Mouse (Mus musculus): ENCODE results near the gene Skap1. TPM values are rescaled to one million over a fixed set of nuclear protein-coding genes. Genes with fewer than 3 reads are reported as not detected.
"Not testable (repeated sequence)": the region's sequence is repeated elsewhere in the genome, so short reads cannot be mapped to it uniquely, and the experiment has no call there.

Gene Skap1
- polyA plus RNA-seq, 1 experiment from 2014 or later = 2.8 TPM

DNA sequence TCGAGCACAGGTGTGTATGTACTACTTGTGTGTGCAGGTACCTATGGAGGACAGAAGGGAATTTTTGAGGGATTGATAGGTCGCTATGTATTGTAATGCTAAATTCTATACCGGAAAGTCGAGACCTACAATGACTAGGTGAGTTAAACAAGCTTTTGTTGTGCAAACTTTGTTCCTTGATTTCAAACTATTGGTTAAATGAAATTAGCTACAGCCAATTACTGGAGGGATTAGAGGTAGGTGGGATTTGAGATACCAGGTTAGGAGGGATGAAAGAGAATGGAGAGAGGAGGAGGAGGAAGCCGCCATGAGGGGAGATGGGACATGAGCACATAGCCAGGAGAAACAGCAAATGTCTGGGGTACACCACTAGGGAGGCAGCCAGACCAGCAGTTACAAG, 315.9 kb downstream of the Skap1 start:
- Histone ChIP-seq H3K36me3 (no peaks in the 10 kb centered on the region), H3K4me2 (replicated peaks) (no peak overlapping the region), H3K27me3 (replicated peaks) (no peaks in the 10 kb centered on the region), H3K4me1 (peaks cover 16% of the 10 kb centered on the region), H3K9me3 (no peaks in the 10 kb centered on the region), H3K9ac (no peak overlapping the region), H3K4me3 (no peak overlapping the region), H3K27ac (no peak overlapping the region)
- WGBS = 75% methylated on average over 5 of the region's 5 CpGs
- ATAC-seq (ENCODE audit: low FRiP score, low read depth) = no peak

DNA sequence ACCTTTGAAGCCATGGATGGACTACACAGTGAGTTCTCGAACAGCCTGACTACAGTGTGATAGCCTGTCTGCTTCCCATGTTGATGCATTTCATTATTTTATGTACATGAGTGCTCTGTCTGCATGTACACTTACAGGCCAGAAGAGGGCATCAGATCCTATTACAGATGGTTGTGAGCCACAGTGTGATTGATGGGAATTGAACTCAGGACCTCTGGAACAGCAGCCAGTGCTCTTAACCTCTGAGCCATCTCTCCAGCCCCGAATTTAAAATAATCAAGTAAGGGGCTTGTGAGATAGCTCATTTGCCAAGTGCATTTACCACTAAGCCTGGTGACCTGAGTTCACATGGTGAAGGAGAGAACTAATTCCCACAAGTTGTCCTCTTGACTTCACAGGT, 317.0 kb downstream of the Skap1 start:
- H3K27ac ChIP-seq = no peak overlapping the region
- 88% methylated on average over 2 of the region's 2 CpGs for WGBS

DNA sequence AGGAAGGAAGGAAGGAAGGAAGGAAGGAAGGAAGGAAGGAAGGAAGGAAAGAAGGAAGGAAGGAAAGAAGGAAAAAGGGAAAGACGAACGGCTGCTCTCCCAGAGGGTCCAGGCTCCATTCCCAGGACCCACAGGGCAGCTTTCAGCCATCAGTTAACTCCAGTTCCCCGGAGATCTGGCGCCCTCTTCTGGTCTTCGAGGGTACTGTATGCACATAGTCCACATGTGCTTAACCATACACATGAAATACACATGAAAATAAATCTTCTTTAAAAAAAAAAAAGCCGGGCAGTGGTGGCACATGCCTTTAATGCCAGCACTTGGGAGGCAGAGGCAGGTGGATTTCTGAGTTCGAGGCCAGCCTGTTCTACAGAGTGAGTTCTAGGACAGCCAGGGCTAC, 320.5 kb downstream of the Skap1 start:
- H3K9me3 ChIP-seq; H3K4me2 ChIP-seq (replicated peaks); H3K9ac ChIP-seq; ATAC-seq (ENCODE audit: low FRiP score, low read depth); H3K4me1 ChIP-seq; H3K36me3 ChIP-seq; H3K27ac ChIP-seq; H3K4me3 ChIP-seq; H3K27me3 ChIP-seq (replicated peaks): not testable (repeated sequence)
- 17% methylated on average over 7 of the region's 7 CpGs for WGBS

More for the DNA sequence above, 317.0 kb downstream of the Skap1 start:
- H3K9ac ChIP-seq = no peak overlapping the region
- H3K9me3 ChIP-seq = no peaks in the 10 kb centered on the region
- H3K4me1 ChIP-seq = peaks cover 4% of the 10 kb centered on the region
- ATAC-seq (ENCODE audit: low FRiP score, low read depth) = no peak
- H3K27me3 ChIP-seq (replicated peaks) = no peaks in the 10 kb centered on the region
- H3K36me3 ChIP-seq = no peaks in the 10 kb centered on the region
- H3K4me3 ChIP-seq = no peak overlapping the region
- H3K4me2 ChIP-seq (replicated peaks) = no peak overlapping the region

DNA sequence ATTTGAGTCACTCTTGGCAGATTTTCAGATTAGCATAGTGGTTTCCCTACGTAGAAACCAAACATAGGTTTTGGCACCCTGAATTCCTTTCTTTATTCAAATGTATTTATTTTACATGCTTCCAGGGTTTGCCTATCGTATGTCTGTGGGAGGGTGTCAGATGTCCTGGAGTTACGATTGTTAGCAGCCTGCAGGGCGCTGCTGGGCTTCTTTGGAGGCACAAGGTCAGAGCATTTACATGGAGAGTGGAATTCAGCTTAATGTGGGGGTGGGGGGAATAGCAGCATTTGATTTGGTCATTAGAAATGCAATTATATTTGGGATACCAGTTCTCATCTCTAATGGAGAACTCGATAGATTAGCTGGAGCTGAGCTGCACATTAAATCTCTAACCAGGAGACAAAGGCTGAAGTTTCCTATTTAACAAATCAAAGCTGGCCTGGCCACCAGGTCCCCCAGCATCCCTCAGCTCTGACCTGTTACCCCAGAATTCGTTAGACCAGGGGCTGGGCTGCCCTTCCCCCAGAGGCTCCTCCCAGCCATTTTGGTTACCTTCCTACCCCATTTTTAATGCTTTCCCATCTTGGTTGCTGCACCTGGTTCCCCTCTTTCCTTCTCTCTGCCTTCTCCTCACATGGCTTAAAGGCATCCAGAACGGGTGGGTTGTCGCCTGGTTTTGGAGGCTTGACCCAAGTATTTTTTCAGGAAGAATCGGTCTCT, 322.5 kb downstream of the Skap1 start:
- H3K9me3 ChIP-seq = no peaks in the 10 kb centered on the region
- ATAC-seq (ENCODE audit: low FRiP score, low read depth) = no peak
- no peak overlapping the region for H3K4me2 ChIP-seq (replicated peaks)
- no peak overlapping the region for H3K27ac ChIP-seq
- no peaks in the 10 kb centered on the region for H3K27me3 ChIP-seq (replicated peaks)
- no peak overlapping the region for H3K4me3 ChIP-seq
- WGBS = 36% methylated on average over 9 of the region's 9 CpGs
- H3K36me3 ChIP-seq = no peaks in the 10 kb centered on the region
- peaks cover 19% of the 10 kb centered on the region for H3K4me1 ChIP-seq
- no peak overlapping the region for H3K9ac ChIP-seq

DNA sequence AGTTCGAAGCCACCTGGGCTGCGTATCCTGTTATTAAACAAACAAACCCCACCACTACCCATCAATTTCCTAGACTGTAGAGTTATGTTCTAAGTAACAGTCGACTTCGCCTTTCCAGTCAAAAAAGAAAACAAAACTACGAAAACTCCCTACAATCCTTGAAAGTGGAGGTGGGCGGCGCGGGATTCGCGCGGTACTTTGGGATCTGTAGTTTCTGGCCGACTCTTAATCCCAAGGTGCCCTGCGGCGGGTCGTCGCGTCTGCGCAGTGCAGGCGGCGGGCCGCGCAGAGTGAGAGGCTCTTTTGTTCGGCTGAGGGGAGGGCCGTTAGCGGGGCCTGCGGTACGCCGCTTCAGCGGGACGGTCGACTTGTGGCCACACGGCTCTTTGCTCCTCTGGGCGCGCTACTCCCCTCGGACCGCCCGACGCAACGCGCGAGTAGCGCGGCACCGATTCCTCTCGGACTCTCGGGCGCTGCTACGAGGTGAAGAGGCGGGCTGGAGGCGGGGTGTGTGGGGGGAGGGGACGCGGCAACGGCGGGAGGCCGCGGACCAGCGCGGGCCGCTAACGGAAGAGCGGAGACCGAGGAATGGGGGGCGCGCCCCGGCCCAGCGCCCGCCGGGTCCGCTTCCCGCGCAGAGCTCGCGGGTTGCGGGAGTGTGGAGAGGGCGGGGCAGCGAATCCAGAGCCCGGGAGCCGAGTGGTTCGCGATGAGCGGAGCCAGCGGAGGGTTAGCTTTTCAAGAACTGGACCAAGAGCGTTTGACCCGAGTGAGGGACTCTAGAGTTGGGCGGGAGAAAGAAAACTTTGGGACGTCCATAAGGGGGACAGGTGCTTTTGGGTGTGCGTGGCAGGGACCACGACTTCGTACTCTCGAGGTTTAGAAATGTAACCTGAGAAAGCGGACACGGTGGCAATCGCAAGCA, 324.7 kb downstream of the Skap1 start, which contains the start of gene Cbx1:
Gene Cbx1, plus strand, starts transcription at position 257 of the 925 bp plus-strand sequence.
- WGBS = 1% methylated on average over 93 of the region's 93 CpGs
- H3K4me2 ChIP-seq (replicated peaks) = peak within 1 kb of the TSS; percentile 78
- H3K36me3 ChIP-seq = no peaks in the 10 kb centered on the region
- H3K27me3 ChIP-seq (replicated peaks) = no peaks in the 10 kb centered on the region
- H3K9me3 ChIP-seq = no peaks in the 10 kb centered on the region
- H3K27ac ChIP-seq = peak within 1 kb of the TSS; percentile 96
- H3K9ac ChIP-seq = peak within 1 kb of the TSS; percentile 94
- ATAC-seq (ENCODE audit: low FRiP score, low read depth) = peak; percentile 96
- peak within 1 kb of the TSS; percentile 95 for H3K4me3 ChIP-seq
- peaks cover 26% of the 10 kb centered on the region for H3K4me1 ChIP-seq

DNA sequence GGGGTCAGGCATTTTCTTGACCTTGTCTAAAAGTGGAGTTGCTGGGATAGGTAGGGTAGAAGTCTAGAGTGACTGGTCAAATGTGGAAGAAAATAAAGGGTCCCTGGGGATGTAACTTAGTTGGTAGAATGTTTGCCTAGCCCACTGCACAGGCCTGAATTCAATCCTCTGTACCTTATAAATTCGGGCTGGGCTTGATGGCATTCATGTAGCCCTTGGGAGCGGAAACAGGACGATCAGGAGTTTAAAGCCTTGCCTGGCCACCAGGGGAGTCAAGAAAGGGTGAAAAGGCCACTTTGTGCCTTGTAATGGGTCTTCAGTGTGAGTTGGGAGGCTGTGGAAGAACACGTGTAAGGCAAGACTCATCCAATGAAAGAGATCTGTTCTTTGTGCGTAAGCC, 325.6 kb downstream of the Skap1 start:
- 9% methylated on average over 5 of the region's 5 CpGs for WGBS
- H3K27ac ChIP-seq = no peak overlapping the region
- H3K4me2 ChIP-seq (replicated peaks) = peak overlapping the region; percentile 78
- H3K27me3 ChIP-seq (replicated peaks) = no peaks in the 10 kb centered on the region
- peaks cover 26% of the 10 kb centered on the region for H3K4me1 ChIP-seq
- H3K9me3 ChIP-seq = no peaks in the 10 kb centered on the region
- H3K4me3 ChIP-seq = peak overlapping the region; percentile 95
- ATAC-seq (ENCODE audit: low FRiP score, low read depth) = no peak
- H3K36me3 ChIP-seq = no peaks in the 10 kb centered on the region
- peak overlapping the region; percentile 94 for H3K9ac ChIP-seq

DNA sequence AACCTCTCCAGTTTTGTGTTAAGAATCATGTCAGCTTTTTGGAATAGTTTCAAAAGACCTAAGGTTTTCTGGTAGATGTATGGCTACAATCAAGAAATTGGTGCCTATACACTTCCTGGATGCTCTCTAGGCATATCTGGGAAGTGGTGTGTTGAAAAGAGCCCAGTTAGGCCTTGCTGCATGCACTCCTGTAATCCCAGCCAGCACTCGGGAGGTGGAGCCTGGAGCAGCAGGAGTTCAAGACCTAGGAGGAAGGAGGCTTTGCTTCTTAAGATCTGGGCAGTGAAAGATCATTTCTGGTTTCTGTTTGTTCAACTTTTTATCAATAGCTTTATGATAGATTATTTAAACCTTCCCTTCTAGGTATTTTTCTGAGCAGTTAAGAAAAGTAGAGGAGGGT, 326.3 kb downstream of the Skap1 start:
- 16% methylated on average over 1 of the region's 1 CpGs for WGBS
- Histone ChIP-seq H3K27ac (no peak overlapping the region), H3K27me3 (replicated peaks) (no peaks in the 10 kb centered on the region), H3K4me3 (0 out of 2 replicates have a peak overlapping the region, but pooled peaks have one; percentile 95), H3K9me3 (no peaks in the 10 kb centered on the region), H3K4me1 (peaks cover 26% of the 10 kb centered on the region), H3K9ac (no peak overlapping the region; the same call in 1 of the 2 replicates), H3K36me3 (peaks cover 5% of the 10 kb centered on the region), H3K4me2 (replicated peaks) (peak overlapping the region; percentile 78)
- ATAC-seq (ENCODE audit: low FRiP score, low read depth) = no peak

DNA sequence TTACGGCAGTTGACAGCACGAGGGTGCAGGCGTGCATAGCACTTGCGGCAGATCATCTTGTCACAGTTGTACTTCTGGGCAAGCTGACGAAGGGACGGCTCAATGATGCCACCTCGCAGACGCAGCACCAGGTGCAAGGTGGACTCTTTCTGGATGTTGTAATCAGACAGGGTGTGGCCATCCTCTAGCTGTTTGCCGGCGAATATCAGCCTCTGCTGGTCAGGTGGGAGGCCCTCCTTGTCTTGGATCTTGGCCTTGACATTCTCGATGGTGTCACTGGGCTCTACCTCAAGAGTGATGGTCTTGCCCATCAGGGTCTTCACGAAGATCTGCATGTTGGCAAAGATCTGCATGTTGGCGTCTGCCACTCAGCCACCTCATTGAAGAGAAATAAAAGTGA, 331.1 kb downstream of the Skap1 start:
- Histone ChIP-seq H3K4me3 (no peak overlapping the region), H3K9ac (no peak overlapping the region), H3K36me3 (peaks cover 14% of the 10 kb centered on the region), H3K27ac (no peak overlapping the region), H3K4me2 (replicated peaks) (no peak overlapping the region), H3K9me3 (no peaks in the 10 kb centered on the region), H3K4me1 (peaks cover 19% of the 10 kb centered on the region), H3K27me3 (replicated peaks) (no peaks in the 10 kb centered on the region)
- ATAC-seq (ENCODE audit: low FRiP score, low read depth) = no peak
- WGBS = 97% methylated on average over 13 of the region's 13 CpGs

DNA sequence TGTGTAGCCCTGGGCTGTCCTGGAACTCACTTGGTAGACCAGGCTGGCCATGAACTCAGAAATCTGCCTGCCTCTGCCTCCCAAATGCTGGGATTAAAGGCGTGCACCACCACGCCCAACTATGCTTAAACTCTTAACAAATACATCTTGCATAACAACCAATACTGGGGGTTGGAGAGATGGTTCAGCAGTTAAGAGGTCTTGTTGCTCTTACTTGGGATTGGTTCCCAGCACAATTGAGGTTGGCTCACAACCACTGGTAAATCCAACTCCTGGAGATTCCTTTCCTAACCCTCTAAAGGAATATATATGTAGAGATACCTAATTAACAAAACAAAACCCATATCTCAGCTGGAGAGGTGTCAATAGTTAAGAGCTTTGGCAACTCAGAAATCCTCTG, 331.7 kb downstream of the Skap1 start:
- 97% methylated on average over 2 of the region's 2 CpGs for WGBS
- no peak overlapping the region for H3K27ac ChIP-seq
- H3K9me3 ChIP-seq = no peaks in the 10 kb centered on the region
- no peak for ATAC-seq (ENCODE audit: low FRiP score, low read depth)
- peaks cover 13% of the 10 kb centered on the region for H3K4me1 ChIP-seq
- no peaks in the 10 kb centered on the region for H3K27me3 ChIP-seq (replicated peaks)
- no peak overlapping the region for H3K4me3 ChIP-seq
- H3K4me2 ChIP-seq (replicated peaks) = no peak overlapping the region
- no peak overlapping the region for H3K9ac ChIP-seq
- H3K36me3 ChIP-seq = peaks cover 15% of the 10 kb centered on the region

DNA sequence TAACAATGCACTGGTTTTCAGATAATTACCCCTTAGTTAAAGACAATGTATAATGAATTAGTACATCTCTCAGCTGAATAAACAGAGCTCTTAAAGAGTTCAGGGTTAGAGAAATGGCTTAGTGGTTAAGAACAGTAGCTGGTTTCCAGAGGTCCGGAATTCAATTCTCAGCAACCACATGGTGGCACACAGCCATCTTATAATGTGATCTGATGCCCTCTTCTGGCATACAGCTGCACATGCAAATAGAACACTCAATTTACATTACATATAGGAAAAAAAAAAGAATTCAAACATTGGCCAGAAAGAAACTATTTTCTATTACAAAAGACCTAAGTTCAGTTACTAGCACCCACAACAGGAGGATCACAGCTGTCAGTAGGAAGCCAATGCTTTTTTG, 332.2 kb downstream of the Skap1 start:
- H3K4me3 ChIP-seq = no peak overlapping the region
- H3K4me2 ChIP-seq (replicated peaks) = no peak overlapping the region
- 80% methylated on average over 1 of the region's 1 CpGs for WGBS
- no peaks in the 10 kb centered on the region for H3K9me3 ChIP-seq
- ATAC-seq (ENCODE audit: low FRiP score, low read depth) = no peak
- H3K27ac ChIP-seq = no peak overlapping the region
- peaks cover 10% of the 10 kb centered on the region; the same call in 1 of the 2 replicates for H3K4me1 ChIP-seq
- H3K27me3 ChIP-seq (replicated peaks) = no peaks in the 10 kb centered on the region
- peaks cover 19% of the 10 kb centered on the region for H3K36me3 ChIP-seq
- H3K9ac ChIP-seq = no peak overlapping the region

DNA sequence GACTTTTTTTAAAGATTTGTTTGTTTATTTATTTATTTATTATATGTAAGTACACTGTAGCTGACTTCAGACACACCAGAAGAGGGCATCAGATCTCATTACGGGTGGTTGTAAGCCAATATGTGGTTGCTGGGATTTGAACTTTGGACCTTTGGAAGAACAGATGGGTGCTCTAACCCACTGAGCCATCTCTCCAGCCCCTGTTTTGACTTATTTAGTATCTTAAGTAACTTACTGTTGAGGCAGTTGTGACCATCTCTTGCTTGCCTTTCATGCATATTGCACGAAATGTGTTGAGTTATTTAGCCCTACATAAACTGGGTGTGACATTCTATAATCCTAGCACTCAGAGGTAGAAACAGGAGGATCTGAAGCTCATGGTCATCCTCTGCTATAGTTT, 335.1 kb downstream of the Skap1 start:
- no peaks in the 10 kb centered on the region for H3K27me3 ChIP-seq (replicated peaks)
- H3K9me3 ChIP-seq = no peaks in the 10 kb centered on the region
- ATAC-seq (ENCODE audit: low FRiP score, low read depth) = no peak
- H3K36me3 ChIP-seq = peaks cover 47% of the 10 kb centered on the region
- H3K4me1 ChIP-seq = no peaks in the 10 kb centered on the region
- H3K9ac ChIP-seq = no peak overlapping the region
- no peak overlapping the region for H3K4me2 ChIP-seq (replicated peaks)
- H3K27ac ChIP-seq = no peak overlapping the region
- no peak overlapping the region for H3K4me3 ChIP-seq
- 95% methylated on average over 2 of the region's 2 CpGs for WGBS

DNA sequence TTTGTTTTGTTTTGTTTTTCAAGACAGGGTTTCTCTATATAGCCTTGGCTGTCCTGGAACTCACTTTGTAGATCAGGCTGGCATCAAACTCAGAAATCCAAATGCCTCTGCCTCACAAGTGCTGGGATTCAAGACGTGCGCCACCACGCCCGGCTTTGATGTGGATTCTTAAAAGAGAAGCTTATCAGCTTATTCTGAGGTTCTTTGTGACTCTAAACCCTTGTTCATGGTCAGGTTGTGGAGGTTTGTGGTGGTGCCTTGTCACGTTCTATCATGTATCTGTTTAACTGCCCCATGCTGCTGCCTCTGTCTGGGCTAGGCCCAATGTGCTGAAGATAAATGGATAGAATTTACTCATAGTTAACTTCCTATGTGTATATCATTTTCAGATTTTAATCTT, 341.2 kb downstream of the Skap1 start:
- Histone ChIP-seq H3K4me1 (no peaks in the 10 kb centered on the region), H3K36me3 (peaks cover 82% of the 10 kb centered on the region), H3K27me3 (replicated peaks) (no peaks in the 10 kb centered on the region), H3K4me3 (no peak overlapping the region), H3K27ac (no peak overlapping the region), H3K9ac (no peak overlapping the region), H3K4me2 (replicated peaks) (no peak overlapping the region), H3K9me3 (no peaks in the 10 kb centered on the region)
- 94% methylated on average over 5 of the region's 5 CpGs for WGBS
- no peak for ATAC-seq (ENCODE audit: low FRiP score, low read depth)
